Mouse (Mus musculus) cerebellum, postnatal 14 days (tissue): ENCODE data around the gene Ptges.
A peak's percentile ranks its signal among the peaks of the same experiment; 100 is the strongest.
"Not testable (repeated sequence)": the region's sequence is repeated elsewhere in the genome, so short reads cannot be mapped to it uniquely, and the experiment has no call there.

Experiments used
- DNase-seq, 2 experiments: peaks; one replicate each; pipeline ENCODE4 v3.0.0; 2021; ENCODE audit warnings: mixed read lengths in 2 of 2

Gene Ptges

GRCm38 (mm10) chr2:30927844-30928628 lies 1.6 kb downstream of the Ptges start:
- peak; percentile 92 to 96 for DNase-seq

- DNase-seq, result peak; percentile 19 to 41
Observed at GRCm38 (mm10) chr2:30927151-30927781, 2.4 kb downstream of the Ptges start.

- no peak for DNase-seq
Observed at GRCm38 (mm10) chr2:30926381-30926780, 3.3 kb downstream of the Ptges start.

- DNase-seq, result no peak
Observed at GRCm38 (mm10) chr2:30925181-30925580, 4.5 kb downstream of the Ptges start.

- DNase-seq, result no peak
Observed at GRCm38 (mm10) chr2:30923099-30923498, 6.6 kb downstream of the Ptges start.

- no peak for DNase-seq
Observed at GRCm38 (mm10) chr2:30920216-30920615, 9.4 kb downstream of the Ptges start.

- DNase-seq, result no peak
Observed at GRCm38 (mm10) chr2:30918780-30919329, 10.8 kb downstream of the Ptges start.

- DNase-seq, result no peak
Observed at GRCm38 (mm10) chr2:30918126-30918525, 11.5 kb downstream of the Ptges start.

- no peak for DNase-seq
Observed at GRCm38 (mm10) chr2:30917649-30918048, 12.0 kb downstream of the Ptges start.

GRCm38 (mm10) chr2:30915933-30916332 lies 13.7 kb downstream of the Ptges start:
- DNase-seq, result not testable (repeated sequence)

- DNase-seq, result no peak
Observed at GRCm38 (mm10) chr2:30915376-30915775, 14.3 kb downstream of the Ptges start.

GRCm38 (mm10) chr2:30914836-30915235 lies 14.8 kb downstream of the Ptges start:
- no peak for DNase-seq

GRCm38 (mm10) chr2:30913022-30913421 lies 16.6 kb downstream of the Ptges start:
- no peak for DNase-seq

GRCm38 (mm10) chr2:30912291-30912773 lies 17.3 kb downstream of the Ptges start:
- DNase-seq, result no peak

GRCm38 (mm10) chr2:30906641-30907040 lies 23.0 kb downstream of the Ptges start:
- DNase-seq, result no peak

- no peak for DNase-seq
Observed at GRCm38 (mm10) chr2:30905906-30906305, 23.8 kb downstream of the Ptges start.

GRCm38 (mm10) chr2:30904991-30905390 lies 24.7 kb downstream of the Ptges start:
- peak in 1 of 2 experiments; percentile 37 for DNase-seq

GRCm38 (mm10) chr2:30904231-30904630 lies 25.4 kb downstream of the Ptges start:
- DNase-seq, result no peak

- peak in 1 of 2 experiments; percentile 38 for DNase-seq
Observed at GRCm38 (mm10) chr2:30902726-30903722, 26.6 kb downstream of the Ptges start.

- DNase-seq, result no peak
Observed at GRCm38 (mm10) chr2:30902256-30902655, 27.4 kb downstream of the Ptges start.

GRCm38 (mm10) chr2:30901646-30902160 lies 28.0 kb downstream of the Ptges start:
- no peak for DNase-seq

GRCm38 (mm10) chr2:30899397-30900069 lies 30.1 kb downstream of the Ptges start:
- DNase-seq, result no peak
